Mouse (Mus musculus) forebrain, embryonic 10.5 days (tissue): Measurements from ENCODE around the gene Dlec1. TPM values are rescaled to one million over a fixed set of nuclear protein-coding genes. Genes with fewer than 3 reads are reported as not detected.
A peak's percentile ranks its signal among the peaks of the same experiment; 100 is the strongest.

Experiments used
- DNase-seq: peaks from one replicate; pipeline ENCODE4 v3.0.0-alpha.2; 2017; ENCODE audit warnings: low spot score; ENCODE audit errors: extremely low spot score
- H3K27ac ChIP-seq: fragments of 300-500 bp; sonication (generic); 2 replicates; pipeline ENCODE4 v1.5.1; 2016; ENCODE audit warnings: mild to moderate bottlenecking
- H3K27me3 ChIP-seq: fragments of 300-500 bp; sonication (generic); 2 replicates; pipeline ENCODE4 v1.6.1; 2016; ENCODE audit warnings: mild to moderate bottlenecking; ENCODE audit not compliant: poor library complexity, severe bottlenecking
- H3K36me3 ChIP-seq: fragments of 300-500 bp; sonication (generic); replicated peaks from 2 replicates; pipeline ENCODE4 v1.6.1; 2016; ENCODE audit warnings: mild to moderate bottlenecking, moderate library complexity
- H3K4me1 ChIP-seq: fragments of 300-500 bp; sonication (generic); 2 replicates; pipeline ENCODE4 v1.6.1; 2016
- H3K4me3 ChIP-seq: fragments of 300-500 bp; sonication (generic); 2 replicates; pipeline ENCODE4 v1.5.1; 2016; ENCODE audit warnings: mild to moderate bottlenecking, moderate library complexity
- H3K9me3 ChIP-seq: fragments of 300-500 bp; sonication (generic); 2 replicates; pipeline ENCODE4 v1.6.1; 2016; ENCODE audit warnings: mild to moderate bottlenecking, moderate library complexity
- WGBS: fragments of 180-500 bp; shearing (Covaris S2); methylation state at CpG from one replicate; pipeline ENCODE4 v1.1.7; 2016; 5-methylcytosine and 5-hydroxymethylcytosine counted together
- polyA plus RNA-seq: library from polyadenylated mRNA; unstranded; fragments of >200 nt; fragmentation: Nextera tagmentation; extraction: Ambion mirVana; gene quantifications from 2 replicates; pipeline ENCODE4 v1.2.1, GENCODE M21; 2016

Dlec1 gene
- polyA plus RNA-seq, 1 experiment from 2014 or later: 1.1 TPM

DNA sequence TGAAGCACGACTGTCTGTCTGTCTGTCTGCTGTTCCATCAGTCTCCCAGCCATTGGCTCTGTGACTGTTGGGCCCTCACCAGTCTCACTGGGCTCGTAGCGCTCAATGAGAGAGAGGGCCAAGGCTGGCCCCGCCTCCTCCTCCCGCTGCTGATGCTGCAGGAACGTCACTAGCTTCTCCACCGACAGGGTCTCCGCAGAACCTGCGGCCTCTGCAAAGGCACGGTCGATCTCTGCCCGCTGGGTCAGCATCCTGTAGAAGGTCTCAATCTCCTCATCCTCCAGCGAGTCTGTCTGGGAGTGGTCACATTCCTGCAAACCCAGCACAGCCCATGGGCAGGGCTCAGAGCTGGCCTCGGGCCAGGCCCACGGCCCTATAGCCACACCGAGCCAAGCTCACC, 26.6 kb upstream of the Dlec1 start:
- 77% methylated on average over 16 of the region's 16 CpGs for WGBS
- Histone ChIP-seq H3K4me3 (no peak overlapping the region), H3K36me3 (peaks cover 41% of the 10 kb centered on the region), H3K9me3 (no peaks in the 10 kb centered on the region), H3K27me3 (no peaks in the 10 kb centered on the region), H3K27ac (no peak overlapping the region), H3K4me1 (peaks cover 7% of the 10 kb centered on the region)
- no peak for DNase-seq

DNA sequence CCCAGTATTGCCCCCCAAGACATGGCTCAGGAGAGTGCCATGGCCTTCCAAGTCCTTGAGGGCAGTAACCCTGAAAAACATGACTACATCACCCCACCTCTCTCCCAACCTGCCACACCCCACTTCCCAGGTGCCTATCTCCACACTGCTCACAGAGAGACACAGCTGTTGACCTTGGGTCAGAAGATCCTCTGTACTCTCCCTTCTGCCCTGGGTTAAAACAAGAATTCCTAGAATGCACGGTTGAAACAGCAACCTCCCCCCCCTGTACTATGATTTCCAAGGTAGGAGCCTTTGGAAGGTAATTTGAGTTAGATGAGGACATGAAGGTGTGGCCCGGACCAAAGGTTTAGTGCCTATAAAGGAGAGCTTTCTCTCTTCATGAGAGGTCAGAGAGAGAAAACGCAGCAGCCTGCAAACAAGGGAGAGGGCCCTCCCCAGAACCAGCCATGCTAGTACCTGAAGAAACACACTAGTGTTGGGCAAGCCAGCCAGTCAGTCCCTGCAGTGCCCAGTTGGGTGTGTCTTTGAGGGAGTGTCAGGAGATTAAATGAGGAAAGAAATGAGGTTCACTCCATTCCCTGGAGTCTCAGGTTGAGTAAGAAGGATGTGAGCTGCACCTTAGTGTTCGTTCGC, 22.1 kb upstream of the Dlec1 start:
- DNase-seq: no peak
- 81% methylated on average over 5 of the region's 5 CpGs for WGBS
- Histone ChIP-seq H3K27ac (no peak overlapping the region), H3K4me3 (no peak overlapping the region), H3K9me3 (no peaks in the 10 kb centered on the region), H3K27me3 (0 out of 2 replicates have a peak, but pooled peaks cover 8% of the 10 kb centered on the region), H3K4me1 (peaks cover 38% of the 10 kb centered on the region), H3K36me3 (peaks cover 20% of the 10 kb centered on the region)

DNA sequence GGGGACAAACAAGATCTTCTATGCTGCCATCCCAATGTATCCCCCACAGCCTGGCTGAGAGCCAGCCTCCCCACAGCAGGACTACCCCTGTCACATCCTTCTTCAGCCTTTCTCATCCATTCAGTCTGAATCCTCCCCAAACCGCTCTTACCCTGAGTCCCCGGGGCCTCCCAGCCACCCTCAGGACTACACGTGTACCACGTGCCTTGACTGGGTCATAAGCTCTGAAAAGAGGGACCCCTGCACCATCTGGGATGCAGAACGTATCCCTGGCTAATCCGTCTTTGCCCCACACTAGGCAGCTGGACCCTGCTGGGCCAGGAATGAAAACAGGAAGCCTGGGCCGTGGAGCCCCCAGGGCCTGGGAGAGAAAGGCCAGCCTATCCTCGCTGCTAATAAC, 20.2 kb upstream of the Dlec1 start:
- Histone ChIP-seq H3K4me1 (peaks cover 50% of the 10 kb centered on the region), H3K27me3 (peaks cover 18% of the 10 kb centered on the region; the same call in 1 of the 2 replicates), H3K27ac (peak overlapping the region; percentile 83), H3K9me3 (no peaks in the 10 kb centered on the region), H3K4me3 (no peak overlapping the region), H3K36me3 (peaks cover 12% of the 10 kb centered on the region)
- 7% methylated on average over 8 of the region's 8 CpGs for WGBS
- DNase-seq: peak; percentile 56

DNA sequence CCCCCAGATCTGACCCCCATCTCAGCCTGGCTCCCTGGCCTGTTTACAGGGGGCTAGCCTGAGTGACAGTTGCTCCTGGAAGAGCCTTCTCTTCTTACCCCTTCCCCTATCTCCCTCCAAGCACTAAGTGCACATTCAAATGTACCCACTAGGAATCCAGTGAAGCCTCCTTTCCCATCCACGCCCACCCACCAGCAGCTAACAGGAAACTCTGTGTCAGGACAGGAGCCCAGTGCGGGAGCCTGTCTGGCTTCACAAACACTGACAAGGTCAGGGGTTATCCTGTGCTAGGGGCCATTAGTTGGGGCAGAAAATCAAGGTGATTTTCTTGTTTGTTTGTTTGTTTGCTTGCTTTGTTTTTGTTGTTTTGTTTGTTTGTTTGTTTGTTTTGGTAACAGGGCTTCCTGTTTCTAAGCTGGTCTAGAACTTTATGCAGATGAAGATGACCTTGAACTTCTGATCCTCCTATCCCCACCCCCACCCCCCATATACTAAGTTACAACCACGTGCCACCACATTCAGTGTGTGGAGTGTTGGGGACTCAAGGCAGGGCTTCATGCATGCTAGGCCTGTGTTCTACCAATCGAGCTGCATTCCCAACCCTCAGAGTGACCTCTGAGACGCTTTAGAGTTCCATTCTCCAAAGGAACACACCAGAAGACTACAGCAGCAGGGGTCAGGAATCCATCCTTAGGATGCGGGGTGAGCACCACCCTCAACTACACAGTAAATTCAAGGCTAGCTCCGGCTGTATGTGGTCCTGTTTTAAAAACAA, 19.4 kb upstream of the Dlec1 start:
- H3K4me1 ChIP-seq: peaks cover 56% of the 10 kb centered on the region
- peak overlapping the region; percentile 83 for H3K27ac ChIP-seq
- no peaks in the 10 kb centered on the region for H3K9me3 ChIP-seq
- 66% methylated on average over 7 of the region's 7 CpGs for WGBS
- peaks cover 9% of the 10 kb centered on the region for H3K36me3 ChIP-seq
- no peak overlapping the region for H3K4me3 ChIP-seq
- no peak for DNase-seq
- H3K27me3 ChIP-seq: peaks cover 26% of the 10 kb centered on the region

DNA sequence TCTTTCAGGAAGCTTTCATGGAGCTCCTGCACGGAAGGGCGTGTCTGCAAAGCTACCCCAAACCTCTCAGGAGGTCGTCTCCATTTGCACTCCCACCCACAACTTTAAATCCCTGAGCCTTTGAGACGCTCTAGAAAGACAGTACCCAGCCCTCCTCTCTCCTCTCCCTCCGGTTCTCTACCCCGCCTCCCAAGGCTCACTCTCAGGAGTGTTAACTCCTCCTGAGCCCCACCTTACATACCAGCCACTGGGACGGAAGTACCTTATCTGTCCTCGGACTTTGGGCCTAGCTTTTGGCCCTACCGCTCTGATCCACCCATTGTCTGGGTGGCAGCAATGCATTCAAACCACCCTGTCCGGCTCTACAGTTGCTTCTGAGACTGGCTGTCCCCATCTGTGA, 18.3 kb upstream of the Dlec1 start:
- Histone ChIP-seq H3K4me1 (peaks cover 67% of the 10 kb centered on the region), H3K27me3 (peaks cover 26% of the 10 kb centered on the region), H3K36me3 (peaks cover 5% of the 10 kb centered on the region; the same call in 1 of the 2 replicates), H3K9me3 (no peaks in the 10 kb centered on the region), H3K27ac (no peak overlapping the region), H3K4me3 (no peak overlapping the region)
- no peak for DNase-seq
- WGBS: 83% methylated on average over 10 of the region's 10 CpGs

DNA sequence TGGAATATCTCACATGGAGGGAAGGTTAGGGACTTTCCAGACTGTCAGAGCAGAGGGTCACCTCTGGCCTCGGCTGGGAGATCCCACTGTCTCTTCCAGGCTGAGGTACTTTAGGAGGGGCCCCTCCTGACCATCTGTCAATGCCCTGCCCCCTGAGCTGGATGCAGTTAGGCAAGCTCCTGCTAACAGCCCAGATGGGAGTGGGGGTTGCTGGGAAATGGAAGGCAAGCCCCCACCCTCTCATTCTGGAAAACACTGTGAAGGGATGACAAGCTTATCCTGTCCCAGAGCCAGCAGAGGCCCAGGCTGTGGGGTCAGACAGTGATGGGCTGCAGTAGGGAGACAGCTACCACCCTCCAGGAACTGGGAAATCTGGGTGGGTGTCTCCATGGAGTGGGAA, 15.8 kb upstream of the Dlec1 start:
- WGBS: 66% methylated on average over 1 of the region's 1 CpGs
- Histone ChIP-seq H3K27ac (no peak overlapping the region), H3K4me3 (no peak overlapping the region), H3K36me3 (peaks cover 5% of the 10 kb centered on the region; the same call in 1 of the 2 replicates), H3K27me3 (peaks cover 46% of the 10 kb centered on the region), H3K9me3 (no peaks in the 10 kb centered on the region), H3K4me1 (peaks cover 66% of the 10 kb centered on the region)
- no peak for DNase-seq

DNA sequence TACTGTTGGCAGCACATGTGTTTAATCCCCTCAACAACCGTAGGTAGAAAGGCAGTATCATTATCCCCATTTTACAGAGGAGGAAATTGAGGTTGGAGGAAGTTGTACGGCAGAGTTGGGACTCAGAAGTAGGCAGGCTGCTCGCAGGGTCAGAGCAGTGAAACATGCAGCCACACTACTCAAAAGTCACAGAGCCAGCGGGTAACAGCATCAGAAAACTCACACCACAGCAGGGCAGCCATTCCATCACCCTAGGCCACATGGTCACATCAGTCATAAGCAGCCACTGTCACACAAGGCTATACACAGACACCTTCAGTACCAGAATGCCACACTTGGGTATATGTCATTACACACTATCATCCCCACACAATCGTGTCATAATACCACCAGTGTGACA, 15.0 kb upstream of the Dlec1 start:
- H3K4me3 ChIP-seq: peak overlapping the region; percentile 48; the same call in 1 of the 2 replicates
- no peak overlapping the region for H3K27ac ChIP-seq
- H3K9me3 ChIP-seq: no peaks in the 10 kb centered on the region
- DNase-seq: no peak
- peaks cover 66% of the 10 kb centered on the region for H3K4me1 ChIP-seq
- peaks cover 50% of the 10 kb centered on the region for H3K27me3 ChIP-seq
- WGBS: 92% methylated on average over 5 of the region's 5 CpGs
- peaks cover 5% of the 10 kb centered on the region; the same call in 1 of the 2 replicates for H3K36me3 ChIP-seq

DNA sequence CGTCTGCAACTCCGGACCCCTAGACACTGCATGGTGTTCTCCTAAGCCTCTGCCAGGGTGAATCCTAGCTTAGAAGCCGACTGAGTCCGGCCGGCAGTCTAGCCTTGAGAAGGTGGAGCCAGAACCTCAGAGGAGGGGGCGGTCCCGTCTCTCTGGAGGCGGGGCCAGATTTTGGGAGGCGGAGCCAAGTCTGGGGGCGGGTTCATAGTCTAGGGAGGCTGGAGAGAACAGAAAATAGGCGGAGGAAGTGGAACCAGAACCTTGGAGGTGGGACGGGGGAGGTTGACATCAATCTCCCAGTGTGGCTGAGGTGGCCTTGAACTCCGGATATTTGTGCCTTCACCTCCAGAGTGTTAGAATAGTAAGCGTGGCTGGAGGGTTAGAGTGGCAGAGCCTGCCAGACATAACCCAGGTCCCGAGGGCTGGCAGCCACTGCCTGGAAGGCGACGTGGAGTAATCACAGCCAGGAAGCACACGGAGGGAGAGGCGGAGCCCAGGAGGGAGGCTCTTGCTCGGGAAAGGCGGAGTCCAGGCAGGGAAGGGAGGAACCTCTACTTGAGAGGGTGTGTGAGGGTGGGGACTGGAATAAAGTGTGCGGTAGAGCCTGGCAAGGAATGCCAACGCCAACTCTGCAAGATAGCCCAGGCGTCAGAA, 14.0 kb upstream of the Dlec1 start:
- peak; percentile 86 for DNase-seq
- under 1% methylated on average over 24 of the region's 24 CpGs for WGBS
- Histone ChIP-seq H3K9me3 (no peaks in the 10 kb centered on the region), H3K27ac (peak overlapping the region; percentile 48; the same call in 1 of the 2 replicates), H3K4me1 (peaks cover 67% of the 10 kb centered on the region), H3K27me3 (peaks cover 59% of the 10 kb centered on the region), H3K4me3 (peak overlapping the region; percentile 48), H3K36me3 (peaks cover 5% of the 10 kb centered on the region; the same call in 1 of the 2 replicates)

DNA sequence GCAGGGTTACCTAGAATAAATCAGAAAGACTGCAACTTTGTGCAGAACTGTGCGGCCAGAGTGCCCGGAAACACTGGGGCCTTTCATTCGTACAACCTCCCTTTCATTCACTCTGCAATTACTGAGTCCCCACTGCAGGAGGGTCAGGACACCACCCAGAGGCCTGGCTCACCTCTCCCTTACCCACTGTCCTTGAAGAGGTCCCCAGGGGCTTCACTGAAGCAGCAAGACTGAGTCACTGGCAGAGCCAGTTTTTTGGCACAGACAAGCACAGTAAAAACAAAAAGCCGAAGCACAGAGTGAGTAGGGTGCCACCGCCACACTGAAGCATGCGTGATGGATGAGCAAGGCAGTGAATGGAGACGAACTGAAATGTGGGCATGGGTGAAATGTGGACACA, 12.8 kb upstream of the Dlec1 start:
- 63% methylated on average over 7 of the region's 7 CpGs for WGBS
- H3K27ac ChIP-seq: no peak overlapping the region
- H3K4me1 ChIP-seq: peaks cover 74% of the 10 kb centered on the region
- H3K4me3 ChIP-seq: no peak overlapping the region
- H3K36me3 ChIP-seq: peaks cover under 1% of the 10 kb centered on the region; the same call in 1 of the 2 replicates
- DNase-seq: no peak
- H3K27me3 ChIP-seq: peaks cover 71% of the 10 kb centered on the region
- no peaks in the 10 kb centered on the region for H3K9me3 ChIP-seq

DNA sequence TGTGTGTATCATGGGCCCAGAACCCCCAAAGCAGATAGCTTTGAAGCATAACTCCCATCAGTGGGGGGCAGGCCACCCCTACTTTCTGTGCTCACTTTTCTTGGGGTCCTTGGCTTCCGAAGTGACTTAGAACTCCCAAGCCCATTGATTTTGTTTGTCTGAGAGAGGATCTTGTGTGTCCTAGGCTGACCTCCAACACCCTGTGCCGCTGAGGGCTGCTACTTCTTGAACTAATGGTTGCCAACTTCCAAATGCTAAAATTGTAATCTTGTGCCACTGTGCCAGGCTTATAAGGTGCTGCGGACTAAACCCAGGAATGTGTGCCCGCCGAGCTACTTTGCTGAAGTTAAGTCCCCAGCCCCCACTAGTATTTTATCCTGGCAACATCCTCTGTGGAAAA, 11.8 kb upstream of the Dlec1 start:
- 94% methylated on average over 5 of the region's 5 CpGs for WGBS
- Histone ChIP-seq H3K4me3 (no peak overlapping the region), H3K4me1 (peaks cover 74% of the 10 kb centered on the region), H3K27ac (no peak overlapping the region), H3K36me3 (no peaks in the 10 kb centered on the region), H3K27me3 (peaks cover 81% of the 10 kb centered on the region), H3K9me3 (no peaks in the 10 kb centered on the region)
- no peak for DNase-seq

DNA sequence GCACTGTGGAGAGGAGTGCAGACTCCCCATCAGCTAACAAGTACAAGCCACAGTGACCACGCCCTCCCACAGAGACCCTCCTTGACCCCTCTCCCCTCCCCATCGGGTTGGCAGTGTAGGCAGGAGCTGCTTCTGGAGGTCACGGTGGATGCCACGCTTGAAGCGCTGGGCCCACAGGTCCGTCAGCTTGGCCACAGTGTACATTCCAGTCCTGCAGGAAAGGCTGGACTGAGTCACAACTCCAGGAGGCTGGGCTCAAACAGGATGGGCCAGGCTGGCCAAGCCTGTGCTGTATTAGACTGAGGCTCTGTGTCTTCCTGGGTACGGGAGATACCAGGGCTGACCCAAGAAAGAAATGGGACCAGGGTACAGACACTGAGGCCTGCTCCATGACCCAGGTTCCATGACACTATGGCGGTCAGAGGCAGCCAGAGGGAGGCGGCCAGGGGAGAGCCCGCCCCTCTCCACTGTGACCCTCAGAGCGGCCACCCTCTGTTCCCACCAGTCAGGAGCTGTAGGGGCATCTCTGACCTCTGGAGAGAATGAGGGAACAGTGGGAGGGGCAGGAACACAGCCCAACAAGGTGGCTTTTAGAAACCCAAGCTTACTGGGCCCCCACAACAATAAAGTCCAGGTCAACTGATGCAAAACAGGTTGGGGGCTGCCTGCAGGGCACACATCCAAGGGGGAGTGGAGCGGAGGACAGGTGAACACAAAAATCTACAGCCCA, 10.5 kb upstream of the Dlec1 start:
- WGBS: 64% methylated on average over 12 of the region's 12 CpGs

More for the DNA sequence above, 10.5 kb upstream of the Dlec1 start:
- H3K27ac ChIP-seq: no peak overlapping the region
- peaks cover 86% of the 10 kb centered on the region for H3K27me3 ChIP-seq
- no peaks in the 10 kb centered on the region for H3K9me3 ChIP-seq
- no peaks in the 10 kb centered on the region for H3K36me3 ChIP-seq
- H3K4me3 ChIP-seq: peak overlapping the region; percentile 64
- DNase-seq: no peak
- peaks cover 79% of the 10 kb centered on the region for H3K4me1 ChIP-seq
